Mouse (Mus musculus) adipocyte (in vitro differentiated cells): ENCODE data around the gene Ptprb.

Experiments used
- DNase-seq: peaks from one replicate; pipeline ENCODE4 v3.0.0-alpha.2; 2016; ENCODE audit warnings: low spot score

The Ptprb gene

DNA sequence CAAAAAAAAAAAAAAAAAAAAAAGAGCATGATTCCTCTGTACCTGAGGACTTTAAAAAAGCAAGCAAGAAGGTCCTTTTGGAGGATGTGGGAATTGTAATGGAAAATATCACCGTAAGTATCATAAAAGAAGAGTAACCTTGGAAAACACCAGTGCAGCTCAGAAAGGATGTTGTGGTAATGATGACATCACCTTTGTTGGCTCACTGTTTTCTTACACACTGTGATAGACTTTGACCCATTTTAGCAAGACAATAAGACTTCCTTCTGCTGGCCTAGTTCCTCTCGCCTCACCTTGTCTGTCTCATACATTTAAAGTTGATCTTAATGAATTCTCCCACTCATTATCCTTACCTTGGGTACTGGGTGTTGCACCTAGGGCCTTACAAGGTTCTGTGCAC lies 147.2 kb downstream of the Ptprb start:
- DNase-seq = peak; percentile 22

DNA sequence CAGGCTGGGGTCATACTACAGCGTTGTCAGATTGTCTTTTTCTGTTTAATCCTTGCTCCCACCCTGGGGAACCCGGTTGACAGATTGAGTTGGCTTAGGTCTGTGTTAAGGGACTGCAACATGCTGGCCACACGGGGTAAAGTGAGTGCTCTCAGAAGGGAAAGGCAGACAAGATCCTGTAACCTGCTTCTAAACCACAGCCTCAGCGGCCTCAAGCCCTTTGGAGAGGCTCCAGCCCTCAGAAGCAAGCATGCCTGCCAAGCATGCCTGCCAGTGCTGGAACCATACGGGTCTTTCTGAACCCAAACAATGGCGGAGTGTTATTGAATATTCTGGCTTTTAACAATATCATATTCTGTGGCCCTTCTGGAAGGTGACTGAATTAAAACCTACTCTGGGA lies 149.6 kb downstream of the Ptprb start:
- peak; percentile 38 for DNase-seq

- DNase-seq = no peak
Observed at GRCm38 (mm10) chr10:116426176-116426575, 150.9 kb downstream of the Ptprb start.

DNA sequence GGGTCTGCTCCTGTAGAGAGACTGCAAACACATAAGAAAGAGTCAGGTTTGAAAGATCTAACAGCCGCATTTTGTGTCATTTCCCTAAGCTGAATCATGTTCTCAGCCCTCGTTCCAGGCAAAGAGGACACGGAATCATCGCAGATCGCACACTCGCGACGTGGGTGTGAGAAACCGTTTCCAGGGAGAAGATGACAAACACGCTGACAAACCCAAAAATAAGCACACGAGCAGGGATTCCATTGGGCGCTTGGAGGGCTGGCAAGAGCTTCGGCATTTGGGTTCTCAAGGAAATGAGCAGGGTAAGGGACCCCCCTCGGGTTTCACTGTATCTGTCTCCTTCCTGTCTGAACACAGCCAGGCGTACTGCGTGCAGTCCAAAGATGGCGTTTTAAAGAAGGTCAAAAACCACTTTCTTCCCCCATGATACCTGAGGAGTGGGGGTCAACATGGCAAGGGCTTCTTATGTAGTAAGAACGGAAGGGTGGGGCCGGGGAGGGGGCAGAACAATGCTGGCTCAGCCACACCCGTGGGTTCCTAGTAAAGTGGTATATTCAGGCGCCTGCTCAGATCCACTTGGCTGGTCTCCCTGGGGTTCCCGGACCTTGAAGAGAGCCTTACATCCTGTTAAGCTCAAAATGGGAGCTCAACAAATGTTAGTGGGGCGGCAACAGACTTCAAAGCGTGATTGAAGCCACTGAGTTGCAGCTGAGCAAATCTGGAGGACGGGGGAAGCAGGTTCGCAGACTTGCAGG lies 152.9 kb downstream of the Ptprb start:
- DNase-seq = no peak

DNA sequence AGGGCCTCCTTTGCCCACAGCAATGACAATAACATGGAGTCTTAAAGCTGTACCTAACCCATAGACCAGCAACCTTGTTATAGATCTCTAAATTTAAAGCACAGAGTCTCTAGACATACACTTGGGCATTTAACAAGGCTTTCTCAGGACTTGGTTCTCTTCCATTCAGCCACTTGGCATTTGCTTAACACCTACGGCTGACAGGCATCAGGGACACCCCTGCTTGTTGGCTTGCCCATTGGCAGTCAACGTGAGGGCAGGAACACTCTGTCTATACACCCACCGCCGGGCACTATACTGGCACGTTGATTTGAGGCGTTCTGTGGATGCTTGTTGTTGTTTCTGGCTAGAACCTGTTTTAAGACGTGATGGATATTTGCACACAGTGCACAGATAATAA lies 157.1 kb downstream of the Ptprb start:
- no peak for DNase-seq

- DNase-seq = no peak
Observed at GRCm38 (mm10) chr10:116435455-116435854, 160.1 kb downstream of the Ptprb start.
